ENCODE assay signal across 8 mouse cellular contexts in the genomic region with DNA sequence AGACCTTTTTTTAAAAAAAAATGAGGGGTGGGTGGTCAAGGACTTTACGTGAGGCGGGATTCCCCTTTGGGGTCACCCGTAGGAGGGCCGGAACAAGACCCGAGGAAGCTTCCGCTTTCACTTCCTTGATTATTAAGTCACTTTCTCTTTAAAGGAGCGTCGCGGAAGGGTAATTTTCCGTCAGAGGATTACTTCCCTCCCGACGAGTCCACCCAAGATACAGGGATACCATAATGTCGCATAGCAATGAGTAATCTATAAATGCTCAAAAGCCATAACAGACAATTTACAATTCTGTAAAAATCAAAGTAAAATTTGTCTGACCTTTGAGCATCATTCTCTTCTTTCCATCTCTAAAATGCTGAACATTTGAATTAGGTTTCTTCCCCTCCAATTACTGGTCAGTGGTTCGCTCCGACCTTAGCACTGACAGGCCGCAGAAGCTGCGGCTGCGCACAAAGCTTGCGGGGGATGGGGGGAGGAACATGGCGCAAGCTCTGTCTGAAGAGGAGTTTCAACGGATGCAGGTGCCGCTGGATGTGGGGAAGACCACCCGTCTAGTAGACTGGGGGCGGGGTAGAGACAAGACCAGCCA. TPM values are rescaled to one million over a fixed set of nuclear protein-coding genes. Genes with fewer than 3 reads are reported as not detected.
DNase-seq lines count a peak whose midpoint lies in the region; ATAC-seq and TF ChIP-seq lines count a peak whose summit lies in the region.

A gene (plus strand): TSS at position 224 of the 595 bp plus-strand sequence.

- 0 out of 2 replicates have a peak, but pooled peaks cover 6% of the 10 kb centered on the region for H3K4me1 ChIP-seq in heart, embryonic 12.5 days (replicated peaks)
- no peaks in the 10 kb centered on the region for H3K4me1 ChIP-seq in kidney, postnatal 0 days (replicated peaks; ENCODE audit: insufficient read depth, low read length)
- H3K4me1 ChIP-seq in liver, embryonic 11.5 days (replicated peaks; ENCODE audit: control insufficient read depth, insufficient read depth, low read length), result no peaks in the 10 kb centered on the region
- 0 out of 2 replicates have a peak, but pooled peaks cover 3% of the 10 kb centered on the region for H3K4me1 ChIP-seq in stomach, embryonic 16.5 days (ENCODE audit: control insufficient read depth, insufficient read depth, low read length)

- no peak for TF ChIP-seq CTCF in brain, embryonic 14.5 days (IDR thresholded peaks at IDR 0.05; ENCODE audit: borderline replicate concordance, extremely low read depth, insufficient read depth, insufficient read length)
- no peak for TF ChIP-seq CTCF in kidney, postnatal 0 days (IDR thresholded peaks at IDR 0.05; ENCODE audit: low read depth)

- DNase-seq in CD4-positive helper T cell, adult 2 months (ENCODE audit: low read depth, low spot score), result peak; percentile 92
- DNase-seq in brain, embryonic 14.5 days (ENCODE audit: low read depth), result peak; percentile 97
- DNase-seq in kidney, postnatal 0 days (ENCODE audit: low spot score), result peak; percentile 90
- DNase-seq in liver, embryonic 11.5 days (ENCODE audit: low spot score), result peak; percentile 62
- DNase-seq in naive thymus-derived CD4-positive, alpha-beta T cell, adult 2 months (ENCODE audit: low read depth), result peak; percentile 92

- no peaks in the 10 kb centered on the region for H3K9me3 ChIP-seq in heart, embryonic 12.5 days (replicated peaks)
- no peaks in the 10 kb centered on the region for H3K9me3 ChIP-seq in kidney, postnatal 0 days (replicated peaks; ENCODE audit: low read length)
- no peaks in the 10 kb centered on the region for H3K9me3 ChIP-seq in liver, embryonic 11.5 days (ENCODE audit: control insufficient read depth, low read length)
- H3K9me3 ChIP-seq in stomach, embryonic 16.5 days (replicated peaks; ENCODE audit: control insufficient read depth, low read length), result no peaks in the 10 kb centered on the region

- H3K4me3 ChIP-seq in heart, embryonic 12.5 days, result peak within 1 kb of the TSS; percentile 58
- H3K4me3 ChIP-seq in kidney, postnatal 0 days (replicated peaks; ENCODE audit: low read depth, low read length), result peak within 1 kb of the TSS; percentile 37
- H3K4me3 ChIP-seq in liver, embryonic 11.5 days (ENCODE audit: low read depth, low read length), result peak within 1 kb of the TSS; percentile 65
- peak within 1 kb of the TSS; percentile 66 for H3K4me3 ChIP-seq in stomach, embryonic 16.5 days (replicated peaks; ENCODE audit: low read length)

- H3K4me2 ChIP-seq in heart, embryonic 12.5 days, result peak within 1 kb of the TSS; percentile 69
- H3K4me2 ChIP-seq in kidney, postnatal 0 days (ENCODE audit: low read length), result peak within 1 kb of the TSS; percentile 59
- H3K4me2 ChIP-seq in liver, embryonic 11.5 days, result peak within 1 kb of the TSS; percentile 72
- peak within 1 kb of the TSS; percentile 68 for H3K4me2 ChIP-seq in stomach, embryonic 16.5 days (ENCODE audit: low read depth, low read length)

- no peaks in the 10 kb centered on the region for H3K27me3 ChIP-seq in heart, embryonic 12.5 days (replicated peaks)
- no peaks in the 10 kb centered on the region for H3K27me3 ChIP-seq in kidney, postnatal 0 days (ENCODE audit: insufficient read depth, low read length)
- no peaks in the 10 kb centered on the region for H3K27me3 ChIP-seq in liver, embryonic 11.5 days (replicated peaks; ENCODE audit: control insufficient read depth, insufficient read depth, low read length)
- H3K27me3 ChIP-seq in stomach, embryonic 16.5 days (ENCODE audit: control insufficient read depth, insufficient read depth, low read length), result no peaks in the 10 kb centered on the region

- no peak within 1 kb of the TSS for H3K27ac ChIP-seq in heart, embryonic 12.5 days (ENCODE audit: poor library complexity, severe bottlenecking)
- no peak within 1 kb of the TSS; the same call in 1 of the 2 replicates for H3K27ac ChIP-seq in kidney, postnatal 0 days
- H3K27ac ChIP-seq in liver, embryonic 11.5 days (ENCODE audit: low read depth, low read length), result peak within 1 kb of the TSS; percentile 49; the same call in 1 of the 2 replicates
- H3K27ac ChIP-seq in stomach, embryonic 16.5 days (ENCODE audit: low read length), result peak within 1 kb of the TSS; percentile 27

- H3K9ac ChIP-seq in heart, embryonic 12.5 days, result peak within 1 kb of the TSS; percentile 69
- peak within 1 kb of the TSS; percentile 14; the same call in 1 of the 2 replicates for H3K9ac ChIP-seq in kidney, postnatal 0 days (ENCODE audit: low read depth, low read length)
- H3K9ac ChIP-seq in liver, embryonic 11.5 days (ENCODE audit: low read depth, low read length), result peak within 1 kb of the TSS; percentile 70
- H3K9ac ChIP-seq in stomach, embryonic 16.5 days (ENCODE audit: low read length), result peak within 1 kb of the TSS; percentile 59

- peak; percentile 97 for ATAC-seq in erythroid progenitor cell, adult 5-6 weeks (replicated peaks; ENCODE audit: low FRiP score, poor library complexity, severe bottlenecking)
- peak; percentile 87 for ATAC-seq in heart, embryonic 12.5 days (ENCODE audit: insufficient number of reproducible peaks, low FRiP score)
- peak; percentile 86 for ATAC-seq in kidney, postnatal 0 days (replicated peaks; ENCODE audit: low FRiP score, low read depth)
- peak; percentile 83 for ATAC-seq in liver, embryonic 11.5 days (replicated peaks; ENCODE audit: low FRiP score)
- ATAC-seq in stomach, embryonic 16.5 days (ENCODE audit: insufficient read depth, low FRiP score), result peak; percentile 91

- 11% methylated on average over 24 of the region's 24 CpGs for WGBS in heart, embryonic 12.5 days
- WGBS in kidney, postnatal 0 days, result 21% methylated on average over 24 of the region's 24 CpGs
- WGBS in liver, embryonic 11.5 days, result 15% methylated on average over 24 of the region's 24 CpGs
- WGBS in stomach, embryonic 16.5 days, result 15% methylated on average over 24 of the region's 24 CpGs

- 0 out of 2 replicates have a peak, but pooled peaks cover 4% of the 10 kb centered on the region for H3K36me3 ChIP-seq in heart, embryonic 12.5 days
- no peaks in the 10 kb centered on the region for H3K36me3 ChIP-seq in kidney, postnatal 0 days (ENCODE audit: insufficient read depth, low read length)
- H3K36me3 ChIP-seq in liver, embryonic 11.5 days (ENCODE audit: control insufficient read depth, insufficient read depth, low read length), result no peaks in the 10 kb centered on the region
- no peaks in the 10 kb centered on the region for H3K36me3 ChIP-seq in stomach, embryonic 16.5 days (ENCODE audit: control insufficient read depth, insufficient read depth, low read length)

- TF ChIP-seq POLR2A in brain, embryonic 14.5 days (IDR thresholded peaks at IDR 0.05; ENCODE audit: borderline replicate concordance, extremely low read depth, insufficient read depth, insufficient read length, poor library complexity, severe bottlenecking), result peak; percentile 42; the same call in 1 of the 2 replicates

RNA-seq across cellular contexts. Expression of the gene that starts here (rescaled TPM):
- polyA plus RNA-seq in brain, embryonic 14.5 days (2012; rRNA removed), result 85.4 and 86.1 TPM in 2 replicates
- total RNA-seq in erythroid progenitor cell, adult 5-6 weeks (2015; ENCODE audit: low replicate concordance), result 91.0 and 94.4 TPM in 2 replicates
- total RNA-seq in erythroid progenitor cell, adult 5-6 weeks (2017; ENCODE audit: low replicate concordance), result 87.0 and 176 TPM in 2 replicates
- polyA plus RNA-seq in heart, embryonic 12.5 days (2016; fragmentation: Nextera tagmentation; extraction: Ambion mirVana), result 32.0 and 32.2 TPM in 2 replicates
- polyA plus RNA-seq in kidney, postnatal 0 days (2015; fragmentation: Nextera tagmentation; extraction: Ambion mirVana), result 29.6 and 30.1 TPM in 2 replicates
- 45.0 and 47.2 TPM in 2 replicates for polyA plus RNA-seq in liver, embryonic 11.5 days (2014; fragmentation: Nextera tagmentation; extraction: Ambion mirVana)
- 42.4 and 47.8 TPM in 2 replicates for polyA plus RNA-seq in stomach, embryonic 16.5 days (2015; fragmentation: Nextera tagmentation; extraction: Ambion mirVana)

Comparison
In these comparisons a context has a peak if more than half of its experiments do, and no peak if none do; other contexts are left out.
1. H3K27ac ChIP-seq: peak in liver, embryonic 11.5 days (single experiment) and stomach, embryonic 16.5 days (single experiment); none in heart, embryonic 12.5 days (single experiment) and kidney, postnatal 0 days (single experiment).
2. H3K9ac ChIP-seq: peak in every context shown above with its lines; median percentile 70 in liver, embryonic 11.5 days; 69 in heart, embryonic 12.5 days; 59 in stomach, embryonic 16.5 days; 14 in kidney, postnatal 0 days.
3. Peak in every context shown above with its lines, with median percentiles within 50 percentile points of each other: DNase-seq, ATAC-seq, H3K4me2 ChIP-seq and H3K4me3 ChIP-seq.